Mouse (Mus musculus) intestine, embryonic 16.5 days (tissue): Measurements from ENCODE around the gene Nav2. TPM values are rescaled to one million over a fixed set of nuclear protein-coding genes. Genes with fewer than 3 reads are reported as not detected.

Experiments used
- ATAC-seq: fragments of 200-750 bp; cut with Nextera tagmentation; 2 replicates; pipeline ENCODE4 v1.8.0; 2017; ENCODE audit warnings: moderate TSS enrichment, moderate library complexity
- H3K27ac ChIP-seq: fragments of 300-500 bp; sonication (generic); 2 replicates; pipeline ENCODE4 v1.5.1; 2014; ENCODE audit warnings: mild to moderate bottlenecking, low read length
- H3K27me3 ChIP-seq: fragments of 300-500 bp; sonication (generic); replicated peaks from 2 replicates; pipeline ENCODE4 v1.6.1; 2014; ENCODE audit warnings: low read length, control low read depth, mixed read lengths; ENCODE audit not compliant: control insufficient read depth, insufficient read depth
- H3K36me3 ChIP-seq: fragments of 300-500 bp; sonication (generic); 2 replicates; pipeline ENCODE4 v1.6.1; 2014; ENCODE audit warnings: low read length, control low read depth; ENCODE audit not compliant: control insufficient read depth, insufficient read depth
- H3K4me1 ChIP-seq: fragments of 300-500 bp; sonication (generic); 2 replicates; pipeline ENCODE4 v1.6.1; 2014; ENCODE audit warnings: low read length, control low read depth, mixed read lengths; ENCODE audit not compliant: control insufficient read depth, insufficient read depth
- H3K4me2 ChIP-seq: fragments of 300-500 bp; sonication (generic); 2 replicates; pipeline ENCODE4 v1.6.1; 2014; ENCODE audit warnings: low read depth, low read length, control low read depth
- H3K4me3 ChIP-seq: fragments of 300-500 bp; sonication (generic); 2 replicates; pipeline ENCODE4 v1.5.1; 2014; ENCODE audit warnings: mild to moderate bottlenecking, low read length
- H3K9ac ChIP-seq: fragments of 300-500 bp; sonication (generic); 2 replicates; pipeline ENCODE4 v1.6.1; 2014; ENCODE audit warnings: low read depth, low read length
- H3K9me3 ChIP-seq: fragments of 300-500 bp; sonication (generic); 2 replicates; pipeline ENCODE4 v1.6.1; 2016; ENCODE audit warnings: low read length, control low read depth; ENCODE audit not compliant: control insufficient read depth
- WGBS: fragments of 180-500 bp; shearing (Covaris S2); extraction: QIAGEN DNeasy Blood & Tissue Kit; methylation state at CpG from one replicate; pipeline ENCODE4 v1.1.7; 2014; 5-methylcytosine and 5-hydroxymethylcytosine counted together
- polyA plus RNA-seq: library from polyadenylated mRNA; unstranded; fragments of >200 nt; fragmentation: Nextera tagmentation; extraction: Ambion mirVana; gene quantifications from 2 replicates; pipeline ENCODE4 v1.2.1, GENCODE M21; 2015

Gene Nav2
- polyA plus RNA-seq, 1 experiment from 2014 or later = 15.3 TPM

- H3K36me3 ChIP-seq = peaks cover 20% of the 10 kb centered on the region
These were observed 674.0 kb downstream of the Nav2 start for GRCm38 (mm10) chr7:49582551-49582950.

GRCm38 (mm10) chr7:49583176-49583575, 674.7 kb downstream of the Nav2 start:
- Histone ChIP-seq H3K27ac (no peak overlapping the region), H3K36me3 (peaks cover 26% of the 10 kb centered on the region), H3K27me3 (no peaks in the 10 kb centered on the region), H3K9me3 (no peaks in the 10 kb centered on the region), H3K4me1 (no peaks in the 10 kb centered on the region), H3K4me2 (no peak overlapping the region), H3K4me3 (no peak overlapping the region), H3K9ac (no peak overlapping the region)
- 92% methylated on average over 6 of the region's 6 CpGs for WGBS
- ATAC-seq = no peak

More at GRCm38 (mm10) chr7:49582551-49582950, 674.0 kb downstream of the Nav2 start:
- 79% methylated on average over 7 of the region's 7 CpGs for WGBS
- no peaks in the 10 kb centered on the region for H3K27me3 ChIP-seq
- H3K4me1 ChIP-seq = no peaks in the 10 kb centered on the region
- H3K4me3 ChIP-seq = no peak overlapping the region
- H3K9me3 ChIP-seq = no peaks in the 10 kb centered on the region
- H3K4me2 ChIP-seq = no peak overlapping the region
- ATAC-seq = no peak
- no peak overlapping the region for H3K9ac ChIP-seq
- no peak overlapping the region for H3K27ac ChIP-seq

- no peak overlapping the region for H3K27ac ChIP-seq
- ATAC-seq = no peak
- no peaks in the 10 kb centered on the region for H3K9me3 ChIP-seq
- H3K9ac ChIP-seq = no peak overlapping the region
- H3K4me1 ChIP-seq = no peaks in the 10 kb centered on the region
- H3K27me3 ChIP-seq = no peaks in the 10 kb centered on the region
- peaks cover 26% of the 10 kb centered on the region for H3K36me3 ChIP-seq
- no peak overlapping the region for H3K4me2 ChIP-seq
- no peak overlapping the region for H3K4me3 ChIP-seq
- 81% methylated on average over 5 of the region's 5 CpGs for WGBS
These were observed 678.1 kb downstream of the Nav2 start for GRCm38 (mm10) chr7:49586530-49587120.

GRCm38 (mm10) chr7:49589635-49590034, 681.1 kb downstream of the Nav2 start:
- Histone ChIP-seq H3K4me2 (no peak overlapping the region), H3K27ac (no peak overlapping the region), H3K36me3 (peaks cover 23% of the 10 kb centered on the region), H3K9me3 (no peaks in the 10 kb centered on the region), H3K27me3 (no peaks in the 10 kb centered on the region), H3K4me1 (no peaks in the 10 kb centered on the region), H3K9ac (no peak overlapping the region), H3K4me3 (no peak overlapping the region)
- no peak for ATAC-seq
- WGBS = 88% methylated on average over 8 of the region's 8 CpGs

GRCm38 (mm10) chr7:49597776-49598175, 689.3 kb downstream of the Nav2 start:
- no peaks in the 10 kb centered on the region for H3K27me3 ChIP-seq
- no peaks in the 10 kb centered on the region for H3K4me1 ChIP-seq
- H3K9ac ChIP-seq = no peak overlapping the region
- no peak overlapping the region for H3K27ac ChIP-seq
- H3K4me2 ChIP-seq = no peak overlapping the region
- 88% methylated on average over 3 of the region's 3 CpGs for WGBS
- peaks cover 17% of the 10 kb centered on the region for H3K36me3 ChIP-seq
- ATAC-seq = no peak
- H3K9me3 ChIP-seq = no peaks in the 10 kb centered on the region
- no peak overlapping the region for H3K4me3 ChIP-seq

GRCm38 (mm10) chr7:49598225-49598624, 689.7 kb downstream of the Nav2 start:
- ATAC-seq = no peak
- Histone ChIP-seq H3K27ac (no peak overlapping the region), H3K36me3 (peaks cover 21% of the 10 kb centered on the region), H3K9me3 (no peaks in the 10 kb centered on the region), H3K4me1 (no peaks in the 10 kb centered on the region), H3K9ac (no peak overlapping the region), H3K27me3 (no peaks in the 10 kb centered on the region), H3K4me3 (no peak overlapping the region), H3K4me2 (no peak overlapping the region)
- 93% methylated on average over 13 of the region's 13 CpGs for WGBS

- H3K27me3 ChIP-seq = no peaks in the 10 kb centered on the region
- no peak overlapping the region for H3K9ac ChIP-seq
- H3K4me2 ChIP-seq = no peak overlapping the region
- no peak overlapping the region for H3K4me3 ChIP-seq
- H3K9me3 ChIP-seq = no peaks in the 10 kb centered on the region
- H3K4me1 ChIP-seq = no peaks in the 10 kb centered on the region
- peaks cover 16% of the 10 kb centered on the region for H3K36me3 ChIP-seq
- 90% methylated on average over 3 of the region's 3 CpGs for WGBS
- no peak for ATAC-seq
- no peak overlapping the region for H3K27ac ChIP-seq
These were observed 691.4 kb downstream of the Nav2 start for GRCm38 (mm10) chr7:49599950-49600349.

- Histone ChIP-seq H3K4me2 (no peak overlapping the region), H3K36me3 (peaks cover 19% of the 10 kb centered on the region), H3K27ac (peak overlapping the region; percentile 14; the same call in 1 of the 2 replicates), H3K27me3 (no peaks in the 10 kb centered on the region), H3K4me3 (no peak overlapping the region), H3K4me1 (no peaks in the 10 kb centered on the region), H3K9me3 (no peaks in the 10 kb centered on the region), H3K9ac (no peak overlapping the region)
- ATAC-seq = peak; percentile 77
- WGBS = 41% methylated on average over 13 of the region's 13 CpGs
These were observed 692.9 kb downstream of the Nav2 start for GRCm38 (mm10) chr7:49601191-49601975.

- Histone ChIP-seq H3K27me3 (no peaks in the 10 kb centered on the region), H3K9ac (no peak overlapping the region), H3K4me3 (no peak overlapping the region), H3K9me3 (no peaks in the 10 kb centered on the region), H3K36me3 (peaks cover 9% of the 10 kb centered on the region), H3K4me1 (no peaks in the 10 kb centered on the region), H3K4me2 (no peak overlapping the region), H3K27ac (no peak overlapping the region)
- ATAC-seq = no peak
- WGBS = 91% methylated on average over 14 of the region's 14 CpGs
These were observed 695.7 kb downstream of the Nav2 start for GRCm38 (mm10) chr7:49604244-49604643.
